Mouse (Mus musculus) spleen, adult 2 months (tissue): ENCODE measurements around the gene Msgn1.

Source experiments
- CTCF ChIP-seq: fragments of 200-500 bp; IDR thresholded peaks from 2 replicates; pipeline ENCODE4 v1.5.1; 2011; ENCODE audit warnings: mild to moderate bottlenecking, inconsistent platforms; ENCODE audit not compliant: insufficient read depth, insufficient read length, insufficient replicate concordance; ENCODE audit errors: extremely low read depth
- POLR2A ChIP-seq: fragments of 200-500 bp; IDR thresholded peaks from 2 replicates; pipeline ENCODE4 v1.6.1; 2011; ENCODE audit warnings: low read depth, low read length, inconsistent platforms

DNA sequence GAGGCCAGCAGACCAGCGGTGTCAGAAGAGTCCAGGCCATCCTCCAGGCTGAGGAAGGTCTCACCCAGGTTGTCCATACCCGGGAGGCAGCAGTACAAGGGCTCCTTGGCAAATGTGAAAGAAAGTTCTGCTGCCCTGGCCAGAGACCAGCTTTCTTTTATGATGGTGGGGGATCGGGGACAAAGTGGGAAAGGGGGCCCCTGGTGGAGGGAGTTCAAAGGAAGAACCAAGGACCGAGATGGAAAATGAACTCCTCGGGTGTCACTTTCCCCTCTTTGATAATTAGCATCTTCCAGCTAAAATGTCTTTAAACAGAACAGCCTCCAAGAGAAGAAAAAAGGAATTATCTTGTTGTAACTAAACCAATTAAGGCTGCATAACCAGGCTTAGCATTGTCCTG lies at the start of gene Msgn1:
- TF ChIP-seq CTCF, result no peak
- no peak for TF ChIP-seq POLR2A
